Mouse (Mus musculus): ENCODE measurements around the gene Vmn1r223. TPM values are rescaled to one million over a fixed set of nuclear protein-coding genes. Genes with fewer than 3 reads are reported as not detected.

Gene Vmn1r223
- polyA plus RNA-seq, 1 experiment from 2014 or later, result not detected

- Histone ChIP-seq H3K36me3 (no peaks in the 10 kb centered on the region), H3K27me3 (ENCODE audit: insufficient read depth, poor library complexity, severe bottlenecking) (peaks cover 28% of the 10 kb centered on the region), H3K4me3 (peak overlapping the region; percentile 60), H3K4me1 (replicated peaks) (peaks cover 14% of the 10 kb centered on the region), H3K27ac (peak overlapping the region; percentile 56; the same call in 1 of the 2 replicates), H3K9me3 (no peaks in the 10 kb centered on the region)
- DNase-seq (ENCODE audit: low spot score), result peak; percentile 63
- under 1% methylated on average over 35 of the region's 35 CpGs for WGBS
These were observed 39.2 kb downstream of the Vmn1r223 start for GRCm38 (mm10) chr13:23285921-23286720.

GRCm38 (mm10) chr13:23286721-23287362 lies 39.9 kb downstream of the Vmn1r223 start:
- peak; percentile 46 for DNase-seq (ENCODE audit: low spot score)
- Histone ChIP-seq H3K36me3 (no peaks in the 10 kb centered on the region), H3K4me1 (replicated peaks) (peaks cover 14% of the 10 kb centered on the region), H3K9me3 (no peaks in the 10 kb centered on the region), H3K27ac (no peak overlapping the region), H3K27me3 (ENCODE audit: insufficient read depth, poor library complexity, severe bottlenecking) (peaks cover 28% of the 10 kb centered on the region), H3K4me3 (peak overlapping the region; percentile 60)
- WGBS, result 1% methylated on average over 19 of the region's 19 CpGs

- Histone ChIP-seq H3K36me3 (no peaks in the 10 kb centered on the region), H3K9me3 (no peaks in the 10 kb centered on the region), H3K4me3 (peak overlapping the region; percentile 63), H3K27me3 (ENCODE audit: insufficient read depth, poor library complexity, severe bottlenecking) (no peaks in the 10 kb centered on the region), H3K27ac (no peak overlapping the region), H3K4me1 (replicated peaks) (peaks cover 17% of the 10 kb centered on the region; the same call in 1 of the 2 replicates)
- DNase-seq (ENCODE audit: low spot score), result no peak
- 4% methylated on average over 5 of the region's 5 CpGs for WGBS
These were observed 50.8 kb downstream of the Vmn1r223 start for GRCm38 (mm10) chr13:23297737-23298136.

GRCm38 (mm10) chr13:23298445-23299232 lies 51.7 kb downstream of the Vmn1r223 start:
- Histone ChIP-seq H3K27me3 (ENCODE audit: insufficient read depth, poor library complexity, severe bottlenecking) (no peaks in the 10 kb centered on the region), H3K4me3 (peak overlapping the region; percentile 63), H3K9me3 (no peaks in the 10 kb centered on the region), H3K4me1 (replicated peaks) (peaks cover 17% of the 10 kb centered on the region; the same call in 1 of the 2 replicates), H3K27ac (0 out of 2 replicates have a peak overlapping the region, but pooled peaks have one; percentile 36), H3K36me3 (no peaks in the 10 kb centered on the region)
- 1% methylated on average over 21 of the region's 21 CpGs for WGBS
- peak; percentile 72 for DNase-seq (ENCODE audit: low spot score)

- DNase-seq (ENCODE audit: low spot score), result peak; percentile 48
- Histone ChIP-seq H3K27ac (peak overlapping the region; percentile 36), H3K27me3 (ENCODE audit: insufficient read depth, poor library complexity, severe bottlenecking) (no peaks in the 10 kb centered on the region), H3K4me3 (peak overlapping the region; percentile 63), H3K9me3 (no peaks in the 10 kb centered on the region), H3K36me3 (no peaks in the 10 kb centered on the region), H3K4me1 (replicated peaks) (peaks cover 17% of the 10 kb centered on the region; the same call in 1 of the 2 replicates)
- under 1% methylated on average over 22 of the region's 22 CpGs for WGBS
These were observed 52.5 kb downstream of the Vmn1r223 start for GRCm38 (mm10) chr13:23299276-23299998.

- WGBS, result under 1% methylated on average over 13 of the region's 13 CpGs
- Histone ChIP-seq H3K36me3 (no peaks in the 10 kb centered on the region), H3K4me1 (replicated peaks) (peaks cover 17% of the 10 kb centered on the region; the same call in 1 of the 2 replicates), H3K27ac (peak overlapping the region; percentile 36; the same call in 1 of the 2 replicates), H3K4me3 (peak overlapping the region; percentile 63), H3K27me3 (ENCODE audit: insufficient read depth, poor library complexity, severe bottlenecking) (no peaks in the 10 kb centered on the region), H3K9me3 (no peaks in the 10 kb centered on the region)
- peak; percentile 86 for DNase-seq (ENCODE audit: low spot score)
These were observed 53.0 kb downstream of the Vmn1r223 start for GRCm38 (mm10) chr13:23299999-23300341.

Other genes with a start within 250 kb of the Vmn1r223 start
- not detected in 2 replicates for gene Vmn1r213, start 239.5 kb upstream of the Vmn1r223 start, polyA plus RNA-seq (2016; fragmentation: Nextera tagmentation; extraction: Ambion mirVana)
- not detected in 2 replicates for gene Vmn1r214, start 216.7 kb upstream of the Vmn1r223 start, polyA plus RNA-seq (2016; fragmentation: Nextera tagmentation; extraction: Ambion mirVana)
- not detected in 2 replicates for gene Vmn1r215, start 179.1 kb upstream of the Vmn1r223 start, polyA plus RNA-seq (2016; fragmentation: Nextera tagmentation; extraction: Ambion mirVana)
- not detected in 2 replicates for gene Vmn1r217, start 128.9 kb upstream of the Vmn1r223 start, polyA plus RNA-seq (2016; fragmentation: Nextera tagmentation; extraction: Ambion mirVana)
- not detected in 2 replicates for gene Vmn1r218, start 114.0 kb upstream of the Vmn1r223 start, polyA plus RNA-seq (2016; fragmentation: Nextera tagmentation; extraction: Ambion mirVana)
- 0.03 TPM in 1 of 2 replicates, not detected in the other for gene Vmn1r219, start 87.8 kb upstream of the Vmn1r223 start, polyA plus RNA-seq (2016; fragmentation: Nextera tagmentation; extraction: Ambion mirVana)
- gene Vmn1r220, start 59.2 kb upstream of the Vmn1r223 start, polyA plus RNA-seq (2016; fragmentation: Nextera tagmentation; extraction: Ambion mirVana), result not detected in 2 replicates
- gene Vmn1r221, start 33.0 kb upstream of the Vmn1r223 start, polyA plus RNA-seq (2016; fragmentation: Nextera tagmentation; extraction: Ambion mirVana), result not detected in 2 replicates
- not detected in 2 replicates for gene Vmn1r222, start 11.2 kb upstream of the Vmn1r223 start, polyA plus RNA-seq (2016; fragmentation: Nextera tagmentation; extraction: Ambion mirVana)
- gene Zfp322a, start 122.1 kb downstream of the Vmn1r223 start, polyA plus RNA-seq (2016; fragmentation: Nextera tagmentation; extraction: Ambion mirVana), result 42.3 and 54.0 TPM in 2 replicates
- gene Abt1, start 176.7 kb downstream of the Vmn1r223 start, polyA plus RNA-seq (2016; fragmentation: Nextera tagmentation; extraction: Ambion mirVana), result 13.4 and 14.5 TPM in 2 replicates
- 0.04 TPM in 1 of 2 replicates, not detected in the other for gene Btn1a1, start 218.8 kb downstream of the Vmn1r223 start, polyA plus RNA-seq (2016; fragmentation: Nextera tagmentation; extraction: Ambion mirVana)
- 0.29 and 0.35 TPM in 2 replicates for gene Btn2a2, start 241.7 kb downstream of the Vmn1r223 start, polyA plus RNA-seq (2016; fragmentation: Nextera tagmentation; extraction: Ambion mirVana)

Data from hindbrain, embryonic 10.5 days (tissue).